Mouse (Mus musculus) kidney, adult 2 months (tissue): ENCODE measurements around the gene Kdm1a.

Experiments used
- CTCF ChIP-seq: fragments of 200-500 bp; conservative IDR thresholded peaks from 2 replicates; pipeline ENCODE4 v1.5.1; 2011; ENCODE audit warnings: low read depth, mild to moderate bottlenecking, control low read depth, low read length, moderate library complexity, mixed read lengths; ENCODE audit not compliant: insufficient read depth, insufficient read length
- POLR2A ChIP-seq: fragments of 200-500 bp; IDR thresholded peaks from one replicate; pipeline ENCODE4 v1.6.1; 2011; ENCODE audit warnings: low read depth, low read length, control low read depth

DNA sequence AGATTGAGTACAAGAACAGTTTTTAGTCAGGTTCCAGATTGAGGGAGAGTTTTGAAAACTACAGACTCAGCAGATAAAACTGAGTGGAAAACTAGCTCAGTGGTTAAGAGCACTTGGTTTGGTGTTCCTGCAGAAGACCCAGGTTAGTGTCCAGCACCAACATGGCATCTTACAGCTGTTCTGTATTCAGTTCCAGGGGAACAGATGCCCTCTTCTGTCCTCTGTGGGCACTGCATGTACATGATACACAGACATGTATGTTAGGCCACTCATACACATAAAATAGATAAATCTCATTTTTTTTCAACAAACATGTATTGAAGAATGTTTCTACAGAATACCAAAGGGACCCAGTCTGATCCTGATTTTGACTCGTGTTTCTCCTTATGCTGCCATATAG is 92.7 kb downstream of the Kdm1a start:
- TF ChIP-seq CTCF (peak; percentile 54), POLR2A (no peak)
